Mouse (Mus musculus) brain, embryonic 14.5 days (tissue): ENCODE results near the gene BC024978. TPM values are rescaled to one million over a fixed set of nuclear protein-coding genes. Genes with fewer than 3 reads are reported as not detected.
A peak's percentile ranks its signal among the peaks of the same experiment; 100 is the strongest.

Source experiments
- DNase-seq: peaks from one replicate; pipeline ENCODE4 v3.0.0-alpha.2; 2011; ENCODE audit warnings: low read depth
- CTCF ChIP-seq: fragments of 200-500 bp; IDR thresholded peaks from 2 replicates; pipeline ENCODE4 v1.5.1; 2012; ENCODE audit warnings: inconsistent platforms, mild to moderate bottlenecking, moderate library complexity, borderline replicate concordance; ENCODE audit not compliant: insufficient read depth, insufficient read length; ENCODE audit errors: extremely low read depth
- POLR2A ChIP-seq: fragments of 200-500 bp; IDR thresholded peaks from 2 replicates; pipeline ENCODE4 v1.6.1; 2012; ENCODE audit warnings: mild to moderate bottlenecking, inconsistent platforms, borderline replicate concordance; ENCODE audit not compliant: poor library complexity, insufficient read depth, insufficient read length, severe bottlenecking; ENCODE audit errors: extremely low read depth
- polyA plus RNA-seq: library from polyadenylated mRNA; depleted of rRNA; stranded (reverse); fragments of >200 nt; gene quantifications from 2 replicates; pipeline ENCODE4 v1.2.3, GENCODE M21; 2012

BC024978 gene
- polyA plus RNA-seq, 1 experiment, result 11.9 TPM

DNA sequence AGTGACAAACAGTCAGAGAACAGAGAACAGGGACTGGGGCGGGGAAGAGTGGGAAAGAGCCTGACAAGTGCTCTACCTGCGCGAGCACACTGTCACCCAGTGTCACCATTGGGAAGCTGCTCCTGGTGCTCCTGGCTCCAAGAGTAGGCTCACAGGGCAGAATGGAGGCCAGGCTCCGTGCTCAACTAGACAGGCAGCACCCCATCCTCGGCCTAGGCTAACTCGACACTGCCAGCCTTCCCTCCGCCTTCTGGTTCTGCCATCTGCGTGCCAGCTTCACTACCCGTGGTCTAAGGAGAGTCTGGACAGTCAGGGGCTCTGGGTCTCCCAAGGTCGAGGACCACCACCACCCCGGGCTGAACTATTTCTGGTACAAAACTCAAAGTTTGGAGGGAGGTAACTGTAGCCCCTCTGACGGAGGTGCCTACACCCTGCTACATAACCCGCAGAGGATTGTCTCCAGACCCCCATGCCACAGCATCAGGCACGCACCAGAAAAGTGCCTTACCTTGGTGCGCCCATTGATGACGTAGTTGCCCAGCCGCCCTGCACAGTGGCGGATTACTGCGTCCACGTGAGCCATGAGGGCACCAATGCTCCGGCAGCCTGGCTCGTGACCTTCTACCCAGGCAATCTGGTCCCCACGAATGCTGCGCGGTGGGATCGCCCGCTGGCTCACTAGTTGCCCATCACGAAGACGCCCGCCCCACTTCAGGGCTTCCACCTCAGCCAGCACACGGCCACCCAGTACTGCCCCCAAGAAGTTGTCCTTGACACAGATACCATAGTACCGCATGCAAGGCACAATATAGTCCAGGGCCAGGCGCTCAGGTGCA, 31.3 kb upstream of the BC024978 start:
- TF ChIP-seq POLR2A (no peak), CTCF (no peak)
- no peak for DNase-seq

DNA sequence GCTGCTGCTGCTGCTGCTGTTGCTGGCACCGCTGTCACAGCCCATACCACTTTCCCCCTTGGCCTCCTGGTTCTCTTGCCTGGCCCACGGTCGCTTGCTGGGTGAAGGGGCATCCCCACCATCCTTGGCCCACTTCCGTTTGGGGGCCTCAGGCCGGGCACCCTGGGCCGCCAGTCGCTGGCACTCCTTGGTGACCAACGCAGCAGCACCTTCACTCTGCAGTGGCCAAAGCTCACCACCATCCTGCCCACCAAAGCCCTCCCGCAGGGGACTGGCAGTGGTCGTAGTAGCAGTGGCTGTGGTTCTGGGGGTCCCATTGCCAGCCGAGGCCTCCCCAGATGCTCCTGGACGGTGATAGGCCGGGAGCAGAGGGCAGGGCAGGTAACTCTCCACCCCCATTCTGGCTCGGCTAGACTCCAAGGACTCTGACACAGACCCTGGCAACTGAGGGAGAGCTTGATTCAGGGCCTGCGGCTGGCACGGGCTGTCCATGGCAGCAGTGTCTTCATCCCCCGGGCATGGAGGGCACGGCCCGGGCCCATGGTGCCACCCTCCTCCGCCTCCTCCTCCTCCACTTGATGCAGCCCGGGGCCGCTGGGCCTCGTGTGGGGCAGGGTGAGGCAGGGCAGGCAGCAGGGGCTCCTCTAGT, 30.4 kb upstream of the BC024978 start:
- DNase-seq, result no peak
- TF ChIP-seq CTCF, result no peak
- TF ChIP-seq POLR2A, result no peak

DNA sequence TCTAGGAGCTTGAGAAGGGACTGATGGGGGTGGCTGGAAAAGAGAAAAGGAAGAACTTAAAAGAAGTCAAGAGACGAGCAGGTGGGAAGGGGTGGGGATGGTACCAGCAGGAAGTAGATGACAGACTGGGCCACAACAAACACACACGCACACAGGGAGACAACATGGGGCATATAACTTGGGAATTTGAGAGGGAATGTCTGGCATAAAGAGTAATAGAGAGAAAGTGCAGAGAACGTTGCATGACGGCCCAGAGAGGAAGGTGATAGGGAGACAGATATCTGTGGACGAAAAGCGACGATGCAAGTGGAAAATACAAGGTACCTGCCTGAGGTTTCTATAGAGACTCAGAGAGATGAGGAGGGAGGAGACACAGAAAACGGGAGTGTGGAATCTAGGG, 29.9 kb upstream of the BC024978 start:
- TF ChIP-seq CTCF, result no peak
- DNase-seq, result no peak

DNA sequence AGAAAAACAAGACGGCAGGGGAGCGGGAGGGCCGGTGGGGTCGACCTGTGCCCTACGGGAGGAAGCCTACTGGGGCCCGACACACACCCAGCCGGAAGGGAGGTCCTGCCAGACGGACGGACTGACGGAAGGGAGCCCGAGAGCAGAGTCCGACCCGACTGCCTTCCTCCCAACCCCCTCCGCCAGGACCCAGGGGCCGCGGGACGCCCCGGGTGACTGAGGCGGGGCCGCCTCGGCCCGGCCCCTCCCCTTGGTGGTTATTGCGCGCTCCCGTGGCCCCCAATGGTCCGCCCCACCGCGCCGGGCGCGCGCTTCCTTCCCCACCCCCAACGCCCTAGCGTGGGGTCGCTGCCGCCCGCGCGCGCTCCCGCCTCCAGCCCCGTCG, 29.4 kb upstream of the BC024978 start:
- peak; percentile 87 for DNase-seq
- TF ChIP-seq CTCF, result no peak
- TF ChIP-seq POLR2A, result no peak; the same call in 1 of the 2 replicates

DNA sequence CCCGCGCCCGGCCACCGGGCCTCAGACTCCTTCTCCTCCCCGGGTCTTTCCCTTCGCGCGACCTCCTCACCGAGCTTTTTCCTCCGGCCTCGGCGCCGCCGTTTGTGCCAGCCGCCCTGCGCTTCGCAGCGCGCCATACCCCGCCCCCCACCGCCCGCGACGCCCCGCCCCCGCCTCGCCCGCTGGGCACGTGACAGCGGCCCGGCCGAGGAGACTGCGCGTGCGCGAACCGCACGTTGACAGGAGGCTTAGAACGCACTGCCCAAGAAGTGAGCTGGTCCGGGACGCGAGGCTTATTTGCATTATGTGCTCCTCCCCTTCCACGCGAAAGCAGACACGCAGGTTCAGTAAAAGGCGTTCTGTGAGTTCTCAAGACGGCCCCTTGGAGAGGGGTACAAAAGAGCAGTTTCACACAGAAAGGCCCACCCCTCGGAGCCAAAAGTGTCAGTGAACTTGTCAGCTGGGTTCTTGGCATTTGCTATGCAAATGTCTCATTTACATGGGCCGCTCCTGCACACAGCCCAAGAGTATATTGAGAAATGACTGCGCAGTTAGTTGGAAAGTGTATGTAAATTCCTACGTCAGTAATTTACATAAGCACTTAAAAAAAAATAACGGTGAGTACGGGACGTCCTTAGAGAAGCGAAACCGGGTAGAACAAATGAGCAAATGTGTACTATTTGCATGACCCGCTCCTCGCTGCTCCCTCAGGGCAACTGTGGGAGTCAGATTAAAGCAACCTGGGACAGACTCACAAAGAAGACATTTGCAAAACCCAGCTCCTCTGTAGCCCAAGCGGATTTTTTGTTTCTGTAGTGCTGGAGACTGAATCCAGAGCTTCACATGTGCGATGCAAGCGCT, 28.7 kb upstream of the BC024978 start, which contains the start of gene Egln2:
TSS of gene Egln2 (minus strand) at position 189 of the 861 bp plus-strand sequence.
- TF ChIP-seq POLR2A (no peak; the same call in 1 of the 2 replicates), CTCF (no peak)
- DNase-seq, result peak; percentile 97

DNA sequence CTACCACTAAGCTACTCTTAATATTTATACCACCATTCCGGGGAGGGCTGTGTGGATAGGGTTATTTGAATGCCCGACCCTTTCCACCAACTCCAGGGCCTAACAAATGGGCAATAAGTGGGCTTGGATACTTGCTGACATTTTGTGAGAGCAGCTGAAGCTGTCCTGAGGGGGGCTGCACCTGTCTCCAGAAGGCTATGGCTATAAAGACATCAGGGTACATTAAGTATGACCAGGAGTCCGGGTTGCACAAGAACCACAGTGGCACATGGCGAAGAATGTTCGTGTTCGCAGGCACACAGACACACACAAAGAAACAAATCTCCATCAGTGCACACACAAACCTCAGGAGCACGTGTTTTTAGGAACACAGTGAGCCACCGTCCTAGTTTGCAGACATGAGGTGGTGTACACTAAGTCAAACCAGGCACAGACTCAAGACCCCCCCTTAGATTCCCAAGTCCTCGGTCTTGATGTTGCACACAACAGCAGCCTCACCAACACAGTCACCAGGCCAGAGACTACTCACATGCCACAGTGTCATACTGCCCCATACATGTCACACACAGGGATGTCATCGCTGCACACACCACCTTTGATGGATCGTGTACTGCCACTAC, 28.0 kb upstream of the BC024978 start:
- no peak for DNase-seq
- no peak for TF ChIP-seq CTCF
- no peak for TF ChIP-seq POLR2A

DNA sequence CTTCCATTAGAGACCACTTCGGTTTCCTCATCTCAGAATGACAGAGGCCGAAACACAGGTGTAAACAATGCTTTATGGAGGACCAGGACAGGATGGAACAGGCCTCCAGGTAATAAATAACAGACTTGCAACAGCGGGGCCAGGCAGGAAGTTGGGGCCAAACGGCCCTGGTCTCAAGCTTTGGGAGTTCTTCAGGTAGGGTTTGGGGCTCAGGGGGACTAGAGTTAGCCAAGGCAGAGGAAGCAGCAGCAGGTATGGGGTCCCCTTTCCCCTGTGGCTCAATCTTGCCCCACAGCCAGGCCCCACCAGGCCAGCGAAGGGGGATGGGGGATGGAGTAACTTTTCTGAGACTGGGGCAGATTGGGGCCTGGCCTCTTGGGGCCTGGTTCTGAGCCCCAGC, 27.2 kb upstream of the BC024978 start:
- no peak for DNase-seq
- TF ChIP-seq POLR2A (no peak), CTCF (no peak)

DNA sequence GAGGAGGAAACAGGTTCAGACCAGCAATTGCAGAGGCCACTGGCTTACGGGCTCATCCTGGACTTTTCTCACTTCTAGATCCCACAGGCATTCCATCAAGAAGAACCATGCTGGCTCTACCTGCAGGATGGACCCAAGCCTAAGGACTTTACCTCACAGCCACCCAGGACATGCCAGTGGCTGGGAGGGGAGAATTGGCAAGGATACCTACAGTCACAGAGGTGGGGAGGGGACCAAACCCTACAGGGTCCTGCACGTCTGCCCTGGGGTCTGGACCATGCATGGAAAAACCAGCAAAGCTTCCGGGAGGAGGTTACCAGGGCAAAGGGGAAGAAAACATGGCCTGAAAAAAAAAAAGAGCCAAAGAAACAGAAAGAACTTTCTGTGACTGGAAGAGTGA, 24.6 kb upstream of the BC024978 start:
- DNase-seq, result no peak
- TF ChIP-seq POLR2A (no peak), CTCF (no peak)

DNA sequence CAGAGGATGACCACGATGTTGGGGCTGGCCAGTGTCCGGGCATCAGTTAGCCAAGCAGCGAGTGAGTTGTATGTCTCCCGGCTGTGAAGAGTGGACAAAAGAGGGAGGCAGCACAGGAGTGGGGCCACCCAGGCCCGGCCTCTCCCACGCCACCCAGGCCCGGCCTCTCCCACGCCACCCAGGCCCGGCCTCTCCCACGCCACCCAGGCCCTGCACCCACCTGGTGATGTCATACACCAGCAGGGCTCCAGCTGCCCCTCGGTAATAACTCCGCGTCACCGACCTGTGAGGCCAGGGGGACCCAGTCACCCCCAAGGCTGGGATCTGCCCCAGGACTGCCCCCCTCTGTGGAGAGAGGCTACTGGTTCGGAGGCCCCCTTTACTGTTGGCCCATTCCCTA, 21.1 kb upstream of the BC024978 start:
- no peak for TF ChIP-seq CTCF
- TF ChIP-seq POLR2A, result no peak

DNA sequence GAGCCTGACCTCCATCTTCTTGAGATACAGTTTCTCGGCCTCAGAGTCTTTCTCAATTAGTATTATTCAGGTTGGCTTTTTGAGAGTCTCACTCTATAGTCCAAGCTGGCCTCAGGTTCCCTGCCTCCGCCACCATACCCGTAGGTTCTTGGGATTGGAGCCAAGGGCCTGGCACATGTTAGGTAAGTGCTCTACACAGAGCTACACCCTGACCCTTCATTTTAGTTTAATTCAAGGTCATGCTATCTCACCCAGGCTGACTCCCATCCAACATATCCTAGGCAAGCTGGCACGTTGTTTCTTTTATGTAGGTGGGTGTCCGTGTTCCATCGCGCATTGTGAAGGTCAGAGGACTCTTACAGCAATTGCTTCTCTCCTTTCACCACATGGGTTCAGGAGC, 20.7 kb upstream of the BC024978 start:
- TF ChIP-seq CTCF (no peak), POLR2A (no peak)
- no peak for DNase-seq

More for the DNA sequence above, 21.1 kb upstream of the BC024978 start:
- no peak for DNase-seq

DNA sequence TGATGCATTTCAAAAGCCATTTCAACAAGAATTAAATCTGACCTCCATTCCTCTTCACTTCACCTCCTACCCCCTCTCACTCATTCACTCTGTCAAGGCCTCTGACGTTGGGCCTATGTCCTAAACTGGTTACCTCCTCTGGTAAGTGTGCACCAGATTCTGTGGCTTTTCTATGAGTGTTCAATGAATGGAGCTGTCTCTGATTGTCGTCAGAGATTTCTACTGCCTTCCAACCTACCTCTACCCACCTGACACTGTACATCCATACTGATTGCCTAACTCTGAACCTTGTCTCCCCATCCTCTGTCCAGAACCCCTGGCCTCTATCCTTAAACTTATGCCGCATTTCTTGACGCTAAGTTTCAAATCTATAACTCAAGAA, 17.6 kb upstream of the BC024978 start:
- DNase-seq, result no peak
- no peak for TF ChIP-seq CTCF
- no peak for TF ChIP-seq POLR2A
